Mouse (Mus musculus) urinary bladder, postnatal 4 days (tissue): ENCODE measurements around the gene Pkdrej.
"Not testable (repeated sequence)": the region's sequence is repeated elsewhere in the genome, so short reads cannot be mapped to it uniquely, and the experiment has no call there.

Experiments
- DNase-seq, 2 experiments: peaks; one replicate each; pipeline ENCODE4 v3.0.0; 2021 to 2022; ENCODE audit warnings: low spot score in 2 of 2

The Pkdrej gene

GRCm38 (mm10) chr15:85821203-85822010 lies at the start of gene Pkdrej:
Pkdrej (minus strand) TSS chr15:85821734.
- peak in 1 of 2 experiments; percentile 46 for DNase-seq

GRCm38 (mm10) chr15:85867696-85868095 lies 46.2 kb upstream of the Pkdrej start:
- peak; percentile 57 to 76 for DNase-seq

GRCm38 (mm10) chr15:85865913-85866312 lies 44.4 kb upstream of the Pkdrej start:
- not testable (repeated sequence) for DNase-seq

DNA sequence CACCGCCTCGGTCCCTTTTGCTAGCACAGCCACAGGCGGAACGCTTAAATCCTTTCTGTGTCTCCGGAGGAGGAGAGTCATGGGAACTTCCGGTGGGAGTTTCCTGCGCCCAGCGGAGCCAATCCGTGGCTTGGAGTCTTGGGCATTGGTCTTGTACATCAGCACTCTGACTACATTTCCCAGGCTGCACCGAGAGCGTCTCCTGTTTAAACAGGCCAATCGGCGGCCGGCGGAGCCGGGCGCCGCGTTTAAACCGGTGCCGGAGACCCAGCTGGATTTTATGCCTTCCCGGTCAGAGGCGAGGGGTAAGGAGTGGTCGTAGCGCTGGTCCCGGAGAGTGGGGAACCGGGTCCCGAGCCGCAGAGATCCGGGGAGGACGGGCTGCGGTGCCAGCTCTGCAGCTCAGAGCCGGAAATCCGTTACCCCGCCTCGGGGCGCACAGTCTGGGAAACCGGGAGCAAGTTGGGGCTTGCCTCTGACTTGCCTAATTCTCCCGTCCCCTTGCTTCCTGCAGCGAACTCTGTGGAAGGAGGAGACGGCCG lies 38.0 kb upstream of the Pkdrej start, which contains the start of gene Gtse1:
Gene Gtse1 (plus strand): TSS at position 256 of the 542 bp plus-strand sequence.
- peak; percentile 89 to 92 for DNase-seq

- no peak for DNase-seq
These were observed 37.5 kb upstream of the Pkdrej start for GRCm38 (mm10) chr15:85858980-85859489.

GRCm38 (mm10) chr15:85851656-85852392 lies 30.3 kb upstream of the Pkdrej start:
- no peak for DNase-seq

DNA sequence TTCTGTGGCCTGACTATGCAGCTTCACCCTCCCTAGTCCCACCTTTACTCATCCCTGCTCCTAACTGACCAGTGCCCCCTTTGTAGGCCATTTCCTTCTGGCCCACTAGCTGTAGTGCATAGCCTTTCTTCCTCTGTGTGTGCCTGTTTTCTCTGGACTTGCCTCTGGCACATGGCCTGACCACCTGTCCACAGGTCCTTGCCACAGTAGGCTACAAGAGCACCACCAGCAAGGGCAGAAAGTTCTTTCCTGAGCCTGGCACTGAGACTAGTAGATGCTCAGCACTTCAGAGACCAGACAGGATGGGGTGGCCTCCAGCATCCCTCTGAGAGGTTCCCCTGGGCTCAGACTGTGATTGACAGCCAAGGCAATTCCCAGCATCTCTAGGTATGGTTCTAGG lies 23.5 kb upstream of the Pkdrej start:
- DNase-seq: no peak

DNA sequence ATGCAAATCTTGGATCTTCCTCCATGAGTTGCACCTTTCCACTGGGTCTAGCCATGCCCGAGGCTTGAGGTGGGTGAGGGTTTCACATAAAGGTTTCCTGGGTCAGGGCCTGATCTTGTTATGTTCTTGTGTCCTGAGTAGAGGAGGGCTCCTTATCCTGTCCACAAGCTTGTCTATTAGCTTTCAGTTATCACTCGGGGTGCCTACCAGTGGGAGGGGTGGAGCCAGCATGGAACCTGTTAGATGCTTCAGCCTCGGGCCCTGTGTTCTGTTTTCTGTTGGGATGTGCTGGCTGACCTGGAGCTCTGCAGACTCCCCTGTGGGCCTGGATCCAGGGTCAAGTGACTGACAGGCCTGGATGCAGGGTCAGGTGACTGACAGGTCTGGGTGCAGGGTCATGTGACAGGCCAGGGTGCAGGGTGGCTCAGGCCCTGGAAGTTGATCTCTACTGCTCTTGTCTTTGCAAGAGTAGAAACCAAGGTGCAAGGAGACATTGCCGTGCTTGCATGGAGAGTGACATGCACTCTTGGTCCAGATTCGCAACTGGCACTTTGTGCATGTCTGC lies 20.3 kb upstream of the Pkdrej start:
- DNase-seq: no peak

DNA sequence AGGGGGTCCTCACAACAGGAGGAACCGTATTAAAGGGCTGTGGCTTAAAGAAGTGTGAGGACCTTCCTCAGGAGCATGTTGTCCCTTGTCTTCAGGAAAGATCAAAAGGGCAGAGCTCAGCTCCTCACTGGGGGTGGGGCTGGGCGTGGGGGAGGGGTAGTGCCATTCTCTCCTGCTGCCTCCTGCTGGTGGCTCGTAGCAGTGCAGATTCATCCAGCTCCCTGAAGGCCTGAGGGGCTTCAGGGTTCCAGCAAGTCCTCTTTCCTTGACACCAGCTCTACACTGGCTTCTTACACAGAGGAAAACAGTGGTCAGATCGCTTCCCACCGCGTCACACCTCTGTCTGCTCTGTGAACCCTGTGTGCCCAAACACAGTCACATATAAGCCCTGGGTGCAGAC lies 19.4 kb upstream of the Pkdrej start:
- no peak for DNase-seq

DNA sequence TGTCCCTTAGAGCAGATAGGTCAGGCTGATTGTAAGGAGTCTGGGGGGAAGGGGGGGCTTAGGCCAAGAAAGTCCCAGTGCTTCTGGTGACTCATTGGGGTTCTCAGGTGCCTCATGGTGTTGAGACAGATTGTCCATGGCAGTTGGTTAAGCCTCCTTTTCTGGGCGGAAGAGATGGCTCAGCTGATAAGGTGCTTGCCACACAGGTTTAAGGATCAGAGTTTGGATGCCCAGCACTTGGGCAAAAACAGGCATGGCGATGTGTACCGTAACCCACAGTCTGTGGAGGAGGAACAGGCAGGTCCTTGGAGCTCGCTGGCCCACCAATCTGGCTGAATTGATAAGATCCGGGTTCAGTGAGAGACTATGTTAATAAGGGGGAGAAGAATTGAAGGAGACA lies 15.4 kb upstream of the Pkdrej start:
- DNase-seq: peak in 1 of 2 experiments; percentile 42

DNA sequence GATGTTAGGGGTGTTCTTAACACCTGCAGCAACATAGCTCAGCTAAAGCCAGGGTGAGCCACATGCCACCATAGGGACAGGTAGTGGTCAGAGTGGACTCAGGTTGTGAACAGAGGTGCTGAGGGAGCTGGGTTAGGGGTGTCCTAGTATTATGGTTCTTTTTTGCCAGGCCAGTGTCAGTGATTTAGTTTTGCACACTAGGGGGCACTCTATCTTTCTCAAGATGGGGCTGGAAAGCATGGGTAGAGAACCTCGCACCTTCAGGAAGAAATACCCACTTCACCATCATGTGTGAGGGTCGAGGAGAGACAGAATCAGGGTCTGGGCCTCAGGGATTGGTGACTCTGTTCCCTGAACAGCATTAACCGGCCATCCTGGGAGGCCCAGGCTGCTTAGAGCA lies 13.8 kb upstream of the Pkdrej start:
- DNase-seq: no peak

- DNase-seq: no peak
These were observed 11.1 kb upstream of the Pkdrej start for GRCm38 (mm10) chr15:85832599-85832998.

- DNase-seq: peak; percentile 78 to 80
These were observed 10.5 kb upstream of the Pkdrej start, which contains the start of gene Ttc38 for GRCm38 (mm10) chr15:85831954-85832590. Ttc38 (plus strand) TSS chr15:85832306.

DNA sequence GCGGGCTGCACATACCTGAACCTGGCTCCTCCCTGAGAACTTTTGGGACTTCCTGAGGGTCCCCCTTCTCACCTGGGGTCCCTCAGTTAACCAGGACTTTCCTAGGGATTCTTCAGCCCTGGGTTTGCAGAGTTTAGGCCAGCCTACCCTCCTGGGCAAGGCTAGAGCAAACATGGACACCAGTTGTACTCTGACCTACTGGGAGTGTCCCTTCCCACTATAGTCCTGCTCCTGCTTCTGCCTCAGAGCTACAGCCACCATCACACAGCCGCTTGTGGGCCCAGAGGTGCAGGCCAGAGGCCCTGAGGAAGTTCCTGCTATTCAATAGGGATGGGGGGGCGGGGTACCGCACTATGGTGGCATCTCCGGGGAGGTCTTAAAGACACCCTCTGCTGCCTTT lies 7.9 kb upstream of the Pkdrej start:
- DNase-seq: no peak

- DNase-seq: no peak
These were observed 6.5 kb upstream of the Pkdrej start for GRCm38 (mm10) chr15:85828071-85828470.

GRCm38 (mm10) chr15:85826676-85827075 lies 5.1 kb upstream of the Pkdrej start:
- no peak for DNase-seq

- no peak for DNase-seq
These were observed 451 bp upstream of the Pkdrej start for GRCm38 (mm10) chr15:85822011-85822359.

- DNase-seq: no peak
These were observed 8.1 kb downstream of the Pkdrej start for GRCm38 (mm10) chr15:85813428-85813827.

- peak; percentile 98 to 99 for DNase-seq
These were observed 9.8 kb downstream of the Pkdrej start, which contains the start of gene Cdpf1 for GRCm38 (mm10) chr15:85811535-85812277. Cdpf1 (minus strand) TSS chr15:85811697.

DNA sequence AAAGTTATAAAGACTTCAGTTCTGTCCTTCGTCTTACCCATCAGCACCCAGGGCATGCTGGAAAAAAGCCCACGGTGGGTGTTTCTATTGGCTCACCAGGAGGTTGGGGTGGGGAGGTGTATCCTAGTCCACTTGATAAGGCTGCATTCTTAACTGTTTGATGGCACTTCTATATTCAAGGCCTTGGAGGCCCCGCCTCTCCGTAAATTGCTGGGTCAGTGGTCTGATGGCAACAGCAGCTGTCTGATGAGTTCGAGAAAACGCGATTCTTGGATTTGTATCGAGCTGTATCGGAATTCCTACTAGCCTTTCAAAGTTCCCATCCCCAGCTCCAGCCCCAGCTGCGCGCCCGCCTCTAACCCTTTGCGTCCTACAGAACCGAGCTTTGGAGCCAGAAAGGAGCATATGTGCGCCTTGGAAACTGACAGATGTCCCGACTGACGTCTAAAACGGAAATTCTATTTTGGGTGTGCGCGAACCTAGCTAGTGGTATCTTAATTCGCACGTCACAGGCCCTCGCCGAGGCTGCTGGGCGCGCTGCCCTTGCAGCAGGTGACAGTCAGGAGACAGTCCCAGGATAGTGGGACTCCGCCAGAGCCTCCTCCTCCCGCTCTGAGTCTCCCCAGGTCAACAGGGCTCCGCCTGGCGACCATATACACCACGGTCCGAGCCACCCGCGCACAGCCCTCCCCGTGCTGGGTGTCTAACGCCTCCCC lies 10.6 kb downstream of the Pkdrej start:
- peak in 1 of 2 experiments; percentile 37 for DNase-seq
